Mouse (Mus musculus) liver, adult 2 months (tissue): ENCODE results near the gene Cdkn1a.

Source experiments
- CTCF ChIP-seq: fragments of 200-500 bp; IDR thresholded peaks from 2 replicates; pipeline ENCODE4 v1.5.1; 2011; ENCODE audit warnings: low read depth, low read length, control low read depth
- POLR2A ChIP-seq: fragments of 200-500 bp; IDR thresholded peaks from 2 replicates; pipeline ENCODE4 v1.6.1; 2011; ENCODE audit warnings: low read length, control low read depth; ENCODE audit not compliant: insufficient read depth; ENCODE audit errors: extremely low read depth

- TF ChIP-seq CTCF: no peak
- no peak for TF ChIP-seq POLR2A
Measured at GRCm38 (mm10) chr17:29073313-29073712, 17.5 kb upstream of the Cdkn1a start.
